Mouse (Mus musculus): ENCODE measurements around the gene Cav2.

- TF ChIP-seq CTCF (conservative IDR thresholded peaks at IDR 0.05; ENCODE audit: insufficient read depth, insufficient read length, low read depth, low read length) (no peak), POLR2A (IDR thresholded peaks at IDR 0.05; ENCODE audit: low read depth, low read length) (no peak)
These were observed 41.3 kb upstream of the Cav2 start for GRCm38 (mm10) chr6:17239693-17240092.

Measured in kidney, adult 2 months (tissue).